Mouse (Mus musculus) bone marrow, adult 2 months (tissue): ENCODE measurements around the gene Umodl1.

Source experiments
- CTCF ChIP-seq: fragments of 200-500 bp; IDR thresholded peaks from 2 replicates; pipeline ENCODE4 v1.5.1; 2011; ENCODE audit warnings: low read length, control low read depth; ENCODE audit not compliant: control insufficient read depth, insufficient read depth
- POLR2A ChIP-seq: fragments of 200-500 bp; IDR thresholded peaks from 2 replicates; pipeline ENCODE4 v1.6.1; 2011; ENCODE audit warnings: low read depth, mild to moderate bottlenecking, control low read depth, low read length, borderline replicate concordance; ENCODE audit not compliant: control insufficient read depth

- peak; percentile 84 for TF ChIP-seq CTCF
- TF ChIP-seq POLR2A: no peak
Observed at GRCm38 (mm10) chr17:31019505-31019904, 65.1 kb downstream of the Umodl1 start.
